Mouse (Mus musculus) G1E (cell line): ENCODE results near the gene 4930455H04Rik. TPM values are rescaled to one million over a fixed set of nuclear protein-coding genes. Genes with fewer than 3 reads are reported as not detected.

ENCODE experiments used
- ATAC-seq: 2 replicates; pipeline ENCODE4 v1.8.0; 2016; ENCODE audit warnings: mild to moderate bottlenecking; ENCODE audit not compliant: insufficient number of reproducible peaks, poor library complexity, low FRiP score, severe bottlenecking; ENCODE audit errors: extremely low read depth
- DNase-seq: peaks from one replicate; pipeline ENCODE4 v3.0.0; 2012; ENCODE audit warnings: low spot score
- H3K27me3 ChIP-seq: 2 replicates; pipeline ENCODE4 v1.6.1; 2012; ENCODE audit warnings: mild to moderate bottlenecking, low read length, inconsistent platforms; ENCODE audit not compliant: insufficient read depth
- H3K36me3 ChIP-seq: replicated peaks from 2 replicates; pipeline ENCODE3; 2012; ENCODE audit warnings: mild to moderate bottlenecking, inconsistent platforms
- H3K4me1 ChIP-seq: 2 replicates; pipeline ENCODE4 v1.6.1; 2012; ENCODE audit warnings: low read depth, low read length, inconsistent platforms, mixed read lengths; ENCODE audit not compliant: insufficient read depth
- H3K4me3 ChIP-seq: 2 replicates; pipeline ENCODE4 v1.5.1; 2012; ENCODE audit warnings: low read depth, mild to moderate bottlenecking, inconsistent platforms, low read length, moderate library complexity, mixed read lengths
- H3K9me3 ChIP-seq: replicated peaks from 2 replicates; pipeline ENCODE4 v1.6.1; 2012; ENCODE audit warnings: inconsistent platforms
- CTCF ChIP-seq: IDR thresholded peaks from 2 replicates; pipeline ENCODE4 v1.5.1; 2012; ENCODE audit warnings: low read depth, low read length, inconsistent platforms, mixed read lengths
- GATA1 ChIP-seq: IDR thresholded peaks from 2 replicates; pipeline ENCODE4 v1.6.1; 2012; ENCODE audit warnings: borderline replicate concordance, low read length, inconsistent platforms, mixed read lengths
- GATA2 ChIP-seq: IDR thresholded peaks from 2 replicates; pipeline ENCODE4 v1.6.1; 2012; ENCODE audit warnings: low read depth, low read length, inconsistent platforms, borderline replicate concordance
- POLR2AphosphoS5 ChIP-seq: IDR thresholded peaks from 2 replicates; pipeline ENCODE4 v1.6.1; 2012; ENCODE audit warnings: low read depth, low read length, inconsistent platforms; ENCODE audit not compliant: insufficient replicate concordance
- TAL1 ChIP-seq: conservative IDR thresholded peaks from 2 replicates; pipeline ENCODE4 v1.6.1; 2012; ENCODE audit warnings: low read depth, low read length, inconsistent platforms, mixed read lengths
- polyA plus RNA-seq: library from polyadenylated mRNA; stranded (reverse); fragments of >175 nt; gene quantifications from 2 replicates; pipeline ENCODE4 v1.2.3, GENCODE M21; 2012
- total RNA-seq, 2 experiments: library from RNA; stranded (forward) in 1 of 2; stranded (reverse) in 1 of 2; fragments of 200-1000 nt in 1 of 2; fragments of >200 nt in 1 of 2; fragmentation: Nextera tagmentation in 1 of 2; gene quantifications; 2 replicates each; pipeline ENCODE4 v1.2.3; 2014 to 2017

4930455H04Rik gene
- total and polyA plus RNA-seq, 3 experiments: not detected

- no peak for DNase-seq
- no peak for TF ChIP-seq GATA2
- no peak for TF ChIP-seq GATA1
- no peak for TF ChIP-seq CTCF
- Histone ChIP-seq H3K4me1 (no peaks in the 10 kb centered on the region), H3K27me3 (no peaks in the 10 kb centered on the region), H3K36me3 (no peaks in the 10 kb centered on the region), H3K9me3 (no peaks in the 10 kb centered on the region), H3K4me3 (no peak overlapping the region)
- no peak for ATAC-seq
Observed at GRCm38 (mm10) chr3:117021907-117022306, 53.8 kb downstream of the 4930455H04Rik start.

- no peaks in the 10 kb centered on the region for H3K9me3 ChIP-seq
- ATAC-seq (no peak), DNase-seq (no peak)
- H3K4me3 ChIP-seq: no peak overlapping the region
- no peaks in the 10 kb centered on the region for H3K4me1 ChIP-seq
- H3K27me3 ChIP-seq: no peaks in the 10 kb centered on the region
- no peak for TF ChIP-seq TAL1
- TF ChIP-seq GATA1: no peak
- no peak for TF ChIP-seq GATA2
- TF ChIP-seq CTCF: no peak
- TF ChIP-seq POLR2AphosphoS5: no peak
- H3K36me3 ChIP-seq: no peaks in the 10 kb centered on the region
Observed at GRCm38 (mm10) chr3:117024111-117024510, 56.0 kb downstream of the 4930455H04Rik start.

GRCm38 (mm10) chr3:117024557-117024956, 56.5 kb downstream of the 4930455H04Rik start:
- Histone ChIP-seq H3K9me3 (no peaks in the 10 kb centered on the region), H3K36me3 (no peaks in the 10 kb centered on the region), H3K4me3 (no peak overlapping the region), H3K27me3 (no peaks in the 10 kb centered on the region), H3K4me1 (no peaks in the 10 kb centered on the region)
- TF ChIP-seq POLR2AphosphoS5 (no peak), GATA1 (no peak), TAL1 (no peak), CTCF (no peak), GATA2 (no peak)
- DNase-seq (no peak), ATAC-seq (no peak)

GRCm38 (mm10) chr3:117025421-117025820, 57.4 kb downstream of the 4930455H04Rik start:
- no peak for ATAC-seq
- H3K27me3 ChIP-seq: no peaks in the 10 kb centered on the region
- TF ChIP-seq POLR2AphosphoS5 (no peak), GATA2 (no peak), TAL1 (no peak), GATA1 (no peak), CTCF (no peak)
- H3K4me1 ChIP-seq: no peaks in the 10 kb centered on the region
- H3K9me3 ChIP-seq: no peaks in the 10 kb centered on the region
- H3K36me3 ChIP-seq: no peaks in the 10 kb centered on the region
- no peak for DNase-seq
- H3K4me3 ChIP-seq: no peak overlapping the region

Other genes with a start within 250 kb of the 4930455H04Rik start
- gene Agl, start 160.1 kb upstream of the 4930455H04Rik start, total RNA-seq (2014; fragmentation: Nextera tagmentation): 33.6 and 38.7 TPM in 2 replicates
- gene Agl, start 160.1 kb upstream of the 4930455H04Rik start, total RNA-seq (2017): 13.5 and 15.1 TPM in 2 replicates
- 1.3 and 1.7 TPM in 2 replicates for gene Agl, start 160.1 kb upstream of the 4930455H04Rik start, polyA plus RNA-seq
- 99.0 and 105 TPM in 2 replicates for gene Frrs1, start 108.8 kb upstream of the 4930455H04Rik start, total RNA-seq (2014; fragmentation: Nextera tagmentation)
- 33.5 and 37.1 TPM in 2 replicates for gene Frrs1, start 108.8 kb upstream of the 4930455H04Rik start, total RNA-seq (2017)
- 8.7 and 26.1 TPM in 2 replicates for gene Frrs1, start 108.8 kb upstream of the 4930455H04Rik start, polyA plus RNA-seq
- not detected in 2 replicates for gene Palmd, start 720 bp downstream of the 4930455H04Rik start, total RNA-seq (2014; fragmentation: Nextera tagmentation)
- gene Palmd, start 720 bp downstream of the 4930455H04Rik start, total RNA-seq (2017): 0.17 and 0.22 TPM in 2 replicates
- not detected in 2 replicates for gene Palmd, start 720 bp downstream of the 4930455H04Rik start, polyA plus RNA-seq